Mouse (Mus musculus): ENCODE measurements around the gene Dcpp3. TPM values are rescaled to one million over a fixed set of nuclear protein-coding genes. Genes with fewer than 3 reads are reported as not detected.

Dcpp3 gene
- polyA plus RNA-seq, 1 experiment from 2014 or later, result not detected

- ATAC-seq (ENCODE audit: low FRiP score, low TSS enrichment), result no peak
- no peaks in the 10 kb centered on the region for H3K9me3 ChIP-seq (ENCODE audit: low read length)
- H3K27me3 ChIP-seq (ENCODE audit: insufficient read depth, low read length), result no peaks in the 10 kb centered on the region
- no peak overlapping the region for H3K9ac ChIP-seq (replicated peaks; ENCODE audit: low read length)
- H3K36me3 ChIP-seq (ENCODE audit: insufficient read depth, low read length), result no peaks in the 10 kb centered on the region
- 48% methylated on average over 2 of the region's 2 CpGs for WGBS
- no peak overlapping the region for H3K4me3 ChIP-seq (ENCODE audit: low read length)
- H3K27ac ChIP-seq (ENCODE audit: low read length), result no peak overlapping the region
- H3K4me1 ChIP-seq (ENCODE audit: insufficient read depth, low read length), result no peaks in the 10 kb centered on the region
- no peak overlapping the region for H3K4me2 ChIP-seq (replicated peaks; ENCODE audit: low read depth, low read length)
Observed at GRCm38 (mm10) chr17:23968780-23969179, 51.5 kb downstream of the Dcpp3 start.

Other genes with a start within 250 kb of the Dcpp3 start
- gene Hcfc1r1, start 243.9 kb upstream of the Dcpp3 start, polyA plus RNA-seq (2015; fragmentation: Nextera tagmentation; extraction: Ambion mirVana), result 73.4 and 83.7 TPM in 2 replicates
- gene Thoc6, start 243.6 kb upstream of the Dcpp3 start, polyA plus RNA-seq (2015; fragmentation: Nextera tagmentation; extraction: Ambion mirVana), result 59.8 and 65.5 TPM in 2 replicates
- 28.9 and 31.2 TPM in 2 replicates for gene Tnfrsf12a, start 240.0 kb upstream of the Dcpp3 start, polyA plus RNA-seq (2015; fragmentation: Nextera tagmentation; extraction: Ambion mirVana)
- gene Cldn6, start 238.2 kb upstream of the Dcpp3 start, polyA plus RNA-seq (2015; fragmentation: Nextera tagmentation; extraction: Ambion mirVana), result 242 and 253 TPM in 2 replicates
- 60.0 and 63.5 TPM in 2 replicates for gene Cldn9, start 233.4 kb upstream of the Dcpp3 start, polyA plus RNA-seq (2015; fragmentation: Nextera tagmentation; extraction: Ambion mirVana)
- 0.15 and 0.61 TPM in 2 replicates for gene 1520401A03Rik, start 194.7 kb upstream of the Dcpp3 start, polyA plus RNA-seq (2015; fragmentation: Nextera tagmentation; extraction: Ambion mirVana)
- 53.0 and 56.2 TPM in 2 replicates for gene Pkmyt1, start 191.1 kb upstream of the Dcpp3 start, polyA plus RNA-seq (2015; fragmentation: Nextera tagmentation; extraction: Ambion mirVana)
- gene Paqr4, start 176.6 kb upstream of the Dcpp3 start, polyA plus RNA-seq (2015; fragmentation: Nextera tagmentation; extraction: Ambion mirVana), result 22.9 and 25.4 TPM in 2 replicates
- 0.81 and 1.3 TPM in 2 replicates for gene Kremen2, start 171.6 kb upstream of the Dcpp3 start, polyA plus RNA-seq (2015; fragmentation: Nextera tagmentation; extraction: Ambion mirVana)
- gene Flywch1, start 145.9 kb upstream of the Dcpp3 start, polyA plus RNA-seq (2015; fragmentation: Nextera tagmentation; extraction: Ambion mirVana), result 101 and 104 TPM in 2 replicates
- gene Flywch2, start 131.4 kb upstream of the Dcpp3 start, polyA plus RNA-seq (2015; fragmentation: Nextera tagmentation; extraction: Ambion mirVana), result 31.7 and 35.0 TPM in 2 replicates
- 411 and 514 TPM in 2 replicates for gene Srrm2, start 126.9 kb upstream of the Dcpp3 start, polyA plus RNA-seq (2015; fragmentation: Nextera tagmentation; extraction: Ambion mirVana)
- 954 and 966 TPM in 2 replicates for gene Elob, start 88.3 kb upstream of the Dcpp3 start, polyA plus RNA-seq (2015; fragmentation: Nextera tagmentation; extraction: Ambion mirVana)
- gene Prss33, start 81.4 kb upstream of the Dcpp3 start, polyA plus RNA-seq (2015; fragmentation: Nextera tagmentation; extraction: Ambion mirVana), result not detected in 2 replicates
- gene Prss32, start 73.6 kb upstream of the Dcpp3 start, polyA plus RNA-seq (2015; fragmentation: Nextera tagmentation; extraction: Ambion mirVana), result not detected in 2 replicates
- 3.5 and 4.1 TPM in 2 replicates for gene Prss41, start 73.3 kb upstream of the Dcpp3 start, polyA plus RNA-seq (2015; fragmentation: Nextera tagmentation; extraction: Ambion mirVana)
- not detected in 2 replicates for gene Prss21, start 49.4 kb upstream of the Dcpp3 start, polyA plus RNA-seq (2015; fragmentation: Nextera tagmentation; extraction: Ambion mirVana)
- not detected in 2 replicates for gene Dcpp1, start 36.6 kb upstream of the Dcpp3 start, polyA plus RNA-seq (2015; fragmentation: Nextera tagmentation; extraction: Ambion mirVana)
- gene Dcpp2, start 36.6 kb upstream of the Dcpp3 start, polyA plus RNA-seq (2015; fragmentation: Nextera tagmentation; extraction: Ambion mirVana), result not detected in 2 replicates
- not detected in 2 replicates for gene Sbp, start 24.2 kb downstream of the Dcpp3 start, polyA plus RNA-seq (2015; fragmentation: Nextera tagmentation; extraction: Ambion mirVana)
- gene Sbpl, start 37.8 kb downstream of the Dcpp3 start, polyA plus RNA-seq (2015; fragmentation: Nextera tagmentation; extraction: Ambion mirVana), result not detected in 2 replicates
- gene Prss30, start 63.1 kb downstream of the Dcpp3 start, polyA plus RNA-seq (2015; fragmentation: Nextera tagmentation; extraction: Ambion mirVana), result 0.14 and 0.23 TPM in 2 replicates
- gene Prss22, start 80.6 kb downstream of the Dcpp3 start, polyA plus RNA-seq (2015; fragmentation: Nextera tagmentation; extraction: Ambion mirVana), result 0.39 and 0.82 TPM in 2 replicates
- gene Prss27, start 120.7 kb downstream of the Dcpp3 start, polyA plus RNA-seq (2015; fragmentation: Nextera tagmentation; extraction: Ambion mirVana), result 0.23 and 0.37 TPM in 2 replicates
- 63.3 and 68.0 TPM in 2 replicates for gene Kctd5, start 156.0 kb downstream of the Dcpp3 start, polyA plus RNA-seq (2015; fragmentation: Nextera tagmentation; extraction: Ambion mirVana)
- gene Pdpk1, start 233.5 kb downstream of the Dcpp3 start, polyA plus RNA-seq (2015; fragmentation: Nextera tagmentation; extraction: Ambion mirVana), result 34.9 and 37.6 TPM in 2 replicates
- gene Amdhd2, start 246.3 kb downstream of the Dcpp3 start, polyA plus RNA-seq (2015; fragmentation: Nextera tagmentation; extraction: Ambion mirVana), result 42.1 and 45.6 TPM in 2 replicates

Measured in kidney, embryonic 16.5 days (tissue).